Mouse (Mus musculus): ENCODE measurements around the gene Ano10.

Gene Ano10

DNA sequence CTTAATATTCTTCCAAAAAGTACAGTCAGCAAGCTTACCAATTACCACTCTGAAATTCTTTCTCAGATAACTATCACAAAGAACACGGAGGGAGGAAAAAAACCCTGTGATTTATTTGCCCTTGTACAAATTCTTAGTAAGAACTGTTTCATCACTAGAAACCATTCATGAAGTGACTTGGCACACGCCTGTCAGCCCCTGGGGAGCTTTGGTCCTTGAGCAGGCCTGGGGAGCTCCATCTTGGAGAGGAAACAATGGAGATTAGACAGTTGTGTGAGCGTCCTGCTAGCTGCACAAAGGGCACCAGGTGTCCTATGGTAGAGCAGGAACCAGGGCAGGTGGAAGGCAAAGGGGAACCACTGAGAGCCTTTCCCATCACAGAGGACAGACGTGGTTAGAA, 48.8 kb downstream of the Ano10 start:
- no peak for DNase-seq (ENCODE audit: low spot score)

DNA sequence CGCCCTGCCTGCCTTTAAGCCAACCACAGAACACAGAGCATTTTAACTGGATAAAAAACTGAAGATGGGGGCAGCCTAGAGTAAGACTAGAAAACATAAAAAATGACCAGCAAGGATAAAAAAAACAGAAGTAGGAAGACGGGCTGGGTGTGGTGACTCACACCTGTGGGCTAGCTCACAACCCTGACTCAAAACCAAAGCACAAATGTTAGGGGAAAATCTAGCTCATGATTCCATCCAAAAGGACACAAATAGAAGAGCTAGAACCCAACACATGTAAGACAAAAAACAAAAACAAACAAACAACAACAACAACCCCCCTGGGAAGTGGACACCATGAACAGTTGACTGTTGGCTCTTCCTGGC, 49.4 kb downstream of the Ano10 start:
- no peak for DNase-seq (ENCODE audit: low spot score)

DNA sequence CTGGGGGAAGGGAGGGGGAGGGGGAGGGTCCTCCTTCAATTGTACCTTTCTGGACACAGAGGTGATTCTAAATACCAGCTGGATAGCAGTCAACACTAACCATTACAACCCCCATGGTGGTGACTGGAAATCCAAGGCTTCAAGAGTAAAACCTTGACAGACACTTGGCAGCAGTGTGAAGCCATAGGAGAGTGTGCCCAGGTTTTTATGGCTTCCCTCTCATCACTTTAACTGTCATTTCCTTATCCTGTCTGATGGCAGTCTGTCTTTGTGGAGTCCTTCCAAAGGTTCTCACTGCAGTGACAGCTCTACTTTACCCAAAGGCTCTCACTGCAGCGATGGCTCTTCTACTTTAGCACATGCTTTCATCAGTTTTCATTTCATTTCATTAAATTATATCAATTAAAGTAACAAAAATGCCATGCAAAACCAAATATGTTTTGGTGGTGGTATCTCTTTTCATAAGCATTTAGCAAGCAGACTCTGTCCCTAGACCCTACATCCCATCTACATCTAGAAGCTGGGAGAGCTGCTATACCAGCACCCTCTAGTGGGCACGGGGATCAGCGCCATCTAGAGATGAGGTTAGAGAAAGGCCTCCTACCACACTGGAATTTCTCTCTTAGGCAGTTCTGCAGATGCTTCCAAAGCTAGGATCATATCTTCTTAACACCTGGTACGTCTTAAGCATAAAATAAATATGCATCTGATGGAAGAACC, 50.0 kb downstream of the Ano10 start:
- DNase-seq (ENCODE audit: low spot score): peak; percentile 55

DNA sequence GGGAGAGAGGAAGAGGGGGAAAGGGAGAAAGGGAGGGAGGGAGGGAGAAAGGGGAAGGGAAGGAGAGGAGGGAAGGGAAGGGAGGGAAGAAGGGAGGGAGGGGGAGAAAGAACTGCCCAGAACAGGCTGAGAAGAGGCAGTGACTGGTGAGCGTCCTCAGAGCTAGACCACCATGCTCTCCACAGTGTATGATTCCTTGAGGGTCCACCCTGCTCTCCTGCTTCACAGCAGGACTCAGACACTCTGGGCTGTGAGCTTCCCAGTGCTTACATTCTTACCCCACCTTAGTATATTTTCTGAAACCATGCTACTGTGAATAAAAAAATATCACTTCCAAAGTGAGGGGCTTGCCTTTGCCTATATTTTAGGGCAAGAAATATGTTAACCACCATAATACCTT, 50.9 kb downstream of the Ano10 start:
- no peak for DNase-seq (ENCODE audit: low spot score)

DNA sequence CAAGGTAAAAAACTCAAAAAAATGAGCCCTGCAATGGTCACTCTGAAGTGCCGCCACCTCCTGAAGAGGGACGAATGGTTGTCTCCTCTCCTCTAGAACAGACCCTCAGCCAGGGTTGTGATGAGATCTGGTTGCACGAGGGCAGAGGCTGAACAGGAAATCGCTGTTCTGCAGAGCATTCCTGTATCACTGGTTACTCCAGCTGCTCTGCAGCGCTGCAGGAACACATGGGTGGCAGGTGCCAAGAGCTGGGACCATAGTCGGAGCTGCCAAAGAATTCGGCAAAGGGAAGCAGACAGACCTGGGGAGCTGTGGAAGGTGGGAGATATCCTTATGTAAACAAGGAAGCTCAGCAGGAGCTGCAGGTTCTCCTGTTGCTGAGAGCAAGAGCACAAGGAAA, 51.4 kb downstream of the Ano10 start:
- no peak for DNase-seq (ENCODE audit: low spot score)

DNA sequence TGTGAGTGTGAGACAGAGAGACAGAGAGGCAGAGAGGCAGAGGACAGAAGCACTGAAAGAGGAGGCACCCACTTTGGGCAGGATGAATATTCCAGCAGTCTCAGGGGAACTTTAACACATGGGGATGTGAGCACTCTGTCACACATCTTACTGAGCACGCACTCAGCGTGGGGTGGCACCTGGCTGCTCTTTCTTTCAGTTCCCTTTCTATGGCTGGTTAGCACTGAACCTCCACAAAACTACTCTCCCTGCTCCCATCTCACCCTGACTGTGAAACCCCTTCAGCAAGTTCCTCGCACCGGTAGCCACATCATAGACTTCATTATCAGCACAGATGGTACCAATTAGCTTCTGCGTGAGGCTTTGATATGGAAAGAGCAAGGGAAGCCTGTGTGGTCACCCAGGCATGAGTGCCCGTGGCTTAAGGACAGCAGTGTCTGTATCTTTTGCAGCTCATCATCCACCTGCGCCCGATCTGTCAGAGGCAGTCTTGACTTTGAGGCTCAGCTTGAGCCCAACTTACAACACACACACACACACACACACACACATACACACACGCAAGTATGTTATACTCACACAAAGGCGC, 52.3 kb downstream of the Ano10 start:
- no peak for DNase-seq (ENCODE audit: low spot score)

DNA sequence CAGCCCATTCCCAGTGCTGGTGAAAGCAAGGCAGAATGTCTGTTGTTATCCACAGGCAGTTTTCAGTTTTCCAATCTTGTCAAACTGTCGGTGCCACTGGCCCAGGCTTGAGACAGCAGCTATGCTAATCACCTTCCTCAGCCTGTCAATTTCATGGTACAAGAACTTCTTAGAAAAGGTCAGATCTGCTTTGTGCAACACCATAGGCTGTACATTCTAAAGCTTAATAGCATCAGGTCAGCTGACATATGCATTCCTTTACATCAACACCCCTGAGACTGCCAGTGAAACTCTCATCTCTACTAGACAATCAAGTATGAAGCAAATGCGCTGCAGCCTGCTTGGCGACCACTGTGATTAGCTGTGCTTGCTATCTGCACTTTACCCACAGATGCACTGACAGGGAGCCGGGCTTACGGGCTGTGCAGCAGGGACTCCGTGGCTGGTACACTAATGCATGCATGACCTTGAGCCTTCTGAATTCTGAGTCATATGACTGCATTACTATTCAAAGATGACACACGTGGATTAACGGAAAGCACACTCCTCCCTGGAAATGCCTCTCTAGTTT, 53.5 kb downstream of the Ano10 start:
- no peak for DNase-seq (ENCODE audit: low spot score)

DNA sequence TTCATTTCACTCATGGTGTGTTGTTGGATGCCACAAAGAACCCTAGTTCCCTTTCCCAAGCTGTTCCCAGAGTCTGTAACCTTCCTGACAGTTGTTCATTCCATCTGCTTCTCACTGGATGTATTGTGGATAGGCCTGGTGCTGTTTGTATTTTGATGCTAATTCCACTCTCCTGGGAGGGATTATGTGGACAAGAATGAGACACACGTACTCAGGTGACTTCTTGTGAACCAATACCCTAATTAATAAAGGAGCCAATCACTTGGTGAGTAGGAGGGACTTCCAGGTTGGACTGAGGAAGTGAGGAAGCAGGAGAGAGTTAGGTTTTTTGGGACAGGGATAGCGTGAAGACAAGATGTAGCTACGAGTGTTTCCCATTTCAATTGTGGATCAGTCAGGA, 59.5 kb downstream of the Ano10 start:
- DNase-seq (ENCODE audit: low spot score): no peak

DNA sequence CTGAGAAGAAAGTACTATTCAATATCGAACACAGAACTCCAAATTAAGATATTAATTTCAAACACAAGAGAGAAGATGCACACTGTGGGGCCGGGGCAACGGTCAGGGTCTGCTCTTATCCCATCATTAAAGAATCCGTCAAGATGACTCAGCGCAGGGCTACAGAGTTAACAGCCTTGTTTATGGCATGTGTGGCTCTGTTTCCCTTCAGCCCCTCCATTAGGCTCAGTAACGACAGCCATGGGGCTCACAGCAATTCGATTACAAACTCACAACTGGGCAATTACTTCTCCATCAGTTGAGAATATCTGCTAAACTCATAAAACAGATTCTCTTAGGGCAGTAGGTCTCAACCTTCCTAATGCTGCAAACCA, 60.3 kb downstream of the Ano10 start:
- no peak for DNase-seq (ENCODE audit: low spot score)

DNA sequence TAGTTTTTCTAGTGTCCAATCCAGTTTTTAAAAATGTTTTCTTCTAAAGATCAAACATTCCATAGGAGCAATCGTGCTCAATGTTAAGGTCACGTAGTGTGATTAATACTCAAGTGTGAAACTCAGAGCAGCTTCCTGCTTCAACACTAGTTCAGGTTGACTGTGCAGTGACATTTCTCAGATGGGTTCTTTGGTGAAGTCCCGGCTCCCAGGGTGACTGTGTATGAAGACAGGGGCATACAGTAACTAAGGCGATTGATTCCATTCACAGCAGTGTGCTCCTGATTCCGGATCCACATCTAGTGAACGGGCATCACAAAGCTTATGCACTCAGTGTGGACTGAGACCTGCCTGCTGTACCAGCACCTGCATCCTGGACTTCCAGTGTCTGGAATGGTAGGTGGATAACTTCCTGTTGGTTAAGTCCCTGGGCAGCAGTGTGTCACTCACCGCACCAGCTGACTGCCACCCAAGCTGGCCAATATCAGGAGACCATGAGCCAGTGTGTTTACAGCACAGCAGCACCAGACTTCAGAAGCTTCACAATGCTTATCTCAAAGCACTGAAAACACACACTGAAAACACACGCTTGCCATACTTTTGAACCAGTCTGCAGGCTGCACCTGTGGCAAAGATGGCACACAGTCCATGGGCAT, 60.8 kb downstream of the Ano10 start:
- no peak for DNase-seq (ENCODE audit: low spot score)

DNA sequence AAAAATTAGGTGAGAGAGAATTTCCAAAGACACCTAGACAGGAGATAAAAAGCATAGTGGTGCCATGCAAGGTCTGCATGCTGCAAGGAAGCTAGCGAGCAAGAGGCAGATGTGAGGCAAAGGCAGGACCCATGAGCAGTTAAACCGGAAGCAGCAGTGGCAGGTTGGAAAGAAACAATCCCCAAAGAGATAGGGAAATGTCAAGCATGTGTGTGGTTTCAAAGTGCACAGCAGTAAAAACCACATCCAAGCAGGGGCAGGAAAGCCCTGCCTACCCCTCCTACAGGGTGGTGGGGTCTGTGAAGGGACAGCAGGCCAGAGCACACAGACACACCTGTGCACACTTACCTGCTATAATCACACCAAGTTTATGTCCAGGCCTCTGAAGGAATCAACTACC, 61.3 kb downstream of the Ano10 start:
- DNase-seq (ENCODE audit: low spot score): no peak

DNA sequence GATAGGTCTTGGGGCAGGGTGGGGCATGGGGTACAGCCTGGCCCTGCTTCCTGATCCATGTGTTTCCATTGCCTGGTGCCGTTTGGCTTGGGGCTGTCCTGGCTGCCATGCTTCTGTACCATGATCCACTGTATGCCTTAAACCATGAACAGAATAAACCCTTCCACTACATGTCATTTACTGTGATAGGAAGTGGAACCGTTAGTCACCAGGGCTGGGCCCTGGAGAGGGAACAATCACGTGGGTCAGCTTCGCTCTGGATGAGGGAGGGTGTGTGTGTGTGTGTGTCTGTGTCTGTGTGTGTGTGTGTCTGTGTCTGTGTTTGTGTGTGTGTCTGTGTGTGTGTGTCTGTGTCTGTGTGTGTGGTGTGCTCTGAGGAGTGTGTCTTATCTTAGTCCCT, 63.5 kb downstream of the Ano10 start:
- no peak for DNase-seq (ENCODE audit: low spot score)

DNA sequence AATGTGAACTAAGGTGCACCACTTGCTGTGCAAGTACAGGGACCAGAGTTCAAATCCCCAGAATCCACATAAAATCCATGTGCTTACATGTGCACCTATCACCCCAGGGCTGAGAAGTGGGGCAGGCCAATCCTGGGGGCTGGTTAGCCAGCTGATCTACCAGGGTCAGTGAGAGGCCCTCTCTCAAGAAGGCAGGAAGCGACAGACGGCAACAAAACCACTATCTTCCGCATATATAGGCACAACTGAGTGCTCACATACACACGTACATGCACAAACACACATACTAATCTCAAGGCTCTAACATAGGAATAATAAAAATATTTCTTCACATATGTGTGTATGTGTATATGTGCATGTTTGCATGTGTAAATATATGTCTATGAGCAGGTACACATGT, 67.8 kb downstream of the Ano10 start:
- no peak for DNase-seq (ENCODE audit: low spot score)

DNA sequence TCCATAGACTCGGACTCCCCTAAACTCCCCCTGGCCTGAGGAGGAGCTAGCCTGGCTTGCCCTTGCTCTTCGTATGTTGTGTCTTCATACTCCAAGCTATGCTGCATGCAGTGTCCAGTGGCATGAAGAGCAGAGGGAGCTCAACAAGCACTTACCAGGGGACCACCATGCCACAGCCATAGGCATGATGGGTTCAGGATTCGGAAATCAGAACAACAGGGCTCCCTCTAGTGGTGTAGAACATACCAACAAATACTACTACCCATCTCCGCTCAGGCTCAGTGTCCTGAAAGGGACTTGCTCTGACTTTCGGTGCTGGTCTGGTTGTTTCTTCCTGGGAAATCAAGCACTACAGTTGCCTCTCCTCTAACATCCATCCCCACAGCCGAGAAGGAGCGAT, 68.9 kb downstream of the Ano10 start:
- DNase-seq (ENCODE audit: low spot score): no peak

DNA sequence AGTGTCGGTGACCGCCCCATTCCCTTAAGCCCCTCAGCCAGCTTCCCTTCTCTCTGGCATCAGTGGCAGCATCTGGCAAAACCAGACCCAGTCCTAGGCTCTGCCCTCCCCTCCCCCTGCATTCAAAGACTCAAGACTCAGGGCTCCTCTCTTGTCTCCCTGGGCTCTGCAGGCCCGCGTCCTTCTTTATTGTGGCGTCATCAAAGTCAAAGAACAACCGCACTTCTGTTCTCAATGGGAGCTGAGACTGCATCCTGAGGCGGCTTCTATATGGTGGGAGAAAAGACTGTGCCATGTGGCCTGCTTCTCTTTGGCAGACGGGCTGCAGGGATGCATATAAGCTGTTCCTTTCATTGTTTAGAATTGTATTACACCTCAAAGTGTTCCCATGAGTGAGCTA, 71.2 kb downstream of the Ano10 start:
- DNase-seq (ENCODE audit: low spot score): no peak

DNA sequence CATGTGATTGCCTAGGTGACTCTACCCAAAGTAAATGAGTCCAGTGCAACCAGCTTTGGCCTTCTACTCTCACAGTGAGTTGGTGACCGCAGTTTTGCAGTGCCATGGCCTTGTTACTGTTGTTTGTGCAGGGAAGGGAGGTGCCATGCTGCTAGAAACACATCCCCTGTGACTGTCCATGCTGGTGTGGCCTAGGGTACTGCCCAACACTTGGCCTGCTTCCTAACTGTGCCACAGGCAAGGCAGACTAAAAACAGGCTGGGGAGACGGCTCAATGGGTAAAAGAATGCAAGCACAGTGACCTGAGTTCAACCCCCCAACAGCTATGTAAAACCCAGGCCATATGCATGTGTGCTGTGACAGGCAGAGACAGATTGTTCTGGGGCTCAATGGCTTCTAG, 74.3 kb downstream of the Ano10 start:
- DNase-seq (ENCODE audit: low spot score): no peak

DNA sequence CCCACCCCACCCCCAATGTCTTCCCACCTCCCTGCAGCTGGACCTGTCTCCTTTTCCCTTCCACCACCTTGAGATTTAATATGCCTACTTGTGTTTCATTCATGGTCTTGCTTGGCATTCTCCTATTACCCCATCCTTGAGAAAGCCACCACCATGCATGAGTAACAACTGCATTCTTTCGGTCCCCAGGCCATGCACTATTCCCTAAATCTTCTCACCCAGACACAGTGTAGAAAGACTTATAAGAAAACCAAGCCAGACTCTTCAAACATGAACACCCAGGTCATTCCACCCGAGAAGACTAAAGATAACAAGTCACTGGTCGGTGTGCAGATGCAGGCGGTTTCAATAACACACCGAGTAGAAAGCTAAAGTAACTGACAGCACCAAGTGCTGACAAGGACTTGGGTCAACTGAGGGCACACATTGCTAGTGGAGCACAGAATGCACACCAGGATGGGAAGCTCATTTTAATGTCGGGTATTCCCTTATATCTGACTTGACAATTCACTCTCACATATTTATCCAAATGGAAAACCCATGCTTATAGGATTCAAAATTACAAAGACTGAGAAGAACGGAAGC, 77.2 kb downstream of the Ano10 start:
- no peak for DNase-seq (ENCODE audit: low spot score)

DNA sequence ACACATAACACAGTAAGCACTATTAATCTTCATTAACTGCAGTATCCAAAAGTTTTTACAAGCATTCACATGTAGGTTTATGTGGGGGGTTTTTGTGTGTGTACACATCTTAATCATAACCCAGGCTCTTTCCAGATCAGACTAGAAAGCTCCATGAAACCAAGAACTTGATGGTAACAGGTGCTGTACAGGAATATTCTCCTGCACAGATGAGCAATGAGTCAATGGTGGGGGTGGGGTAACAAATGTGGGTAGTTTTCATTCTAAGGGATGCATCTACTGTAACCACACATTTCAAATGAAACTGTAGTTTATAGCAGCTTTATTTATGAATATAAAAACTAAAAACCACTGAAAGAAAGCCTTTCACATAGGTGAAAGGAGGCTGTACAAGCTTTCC, 79.1 kb downstream of the Ano10 start:
- DNase-seq (ENCODE audit: low spot score): no peak

DNA sequence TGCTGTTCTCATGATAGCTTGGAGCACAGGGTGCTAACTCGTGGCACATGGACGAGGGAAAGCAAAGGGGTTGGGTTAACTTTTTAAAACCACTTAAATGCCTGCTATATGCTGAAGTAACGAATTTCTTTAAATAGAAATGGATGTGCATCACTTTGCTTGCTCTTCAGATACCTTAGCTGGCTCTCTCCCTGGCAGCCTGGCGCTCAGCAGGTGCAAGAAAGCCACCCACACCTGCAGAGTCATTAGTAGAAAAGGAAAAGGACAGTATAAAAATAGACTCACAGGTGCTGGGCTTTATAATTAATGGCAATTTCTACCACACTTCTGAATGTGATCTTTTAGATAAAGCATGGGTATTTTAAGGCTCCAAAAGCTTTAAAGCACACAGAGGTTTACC, 85.9 kb downstream of the Ano10 start:
- no peak for DNase-seq (ENCODE audit: low spot score)

DNA sequence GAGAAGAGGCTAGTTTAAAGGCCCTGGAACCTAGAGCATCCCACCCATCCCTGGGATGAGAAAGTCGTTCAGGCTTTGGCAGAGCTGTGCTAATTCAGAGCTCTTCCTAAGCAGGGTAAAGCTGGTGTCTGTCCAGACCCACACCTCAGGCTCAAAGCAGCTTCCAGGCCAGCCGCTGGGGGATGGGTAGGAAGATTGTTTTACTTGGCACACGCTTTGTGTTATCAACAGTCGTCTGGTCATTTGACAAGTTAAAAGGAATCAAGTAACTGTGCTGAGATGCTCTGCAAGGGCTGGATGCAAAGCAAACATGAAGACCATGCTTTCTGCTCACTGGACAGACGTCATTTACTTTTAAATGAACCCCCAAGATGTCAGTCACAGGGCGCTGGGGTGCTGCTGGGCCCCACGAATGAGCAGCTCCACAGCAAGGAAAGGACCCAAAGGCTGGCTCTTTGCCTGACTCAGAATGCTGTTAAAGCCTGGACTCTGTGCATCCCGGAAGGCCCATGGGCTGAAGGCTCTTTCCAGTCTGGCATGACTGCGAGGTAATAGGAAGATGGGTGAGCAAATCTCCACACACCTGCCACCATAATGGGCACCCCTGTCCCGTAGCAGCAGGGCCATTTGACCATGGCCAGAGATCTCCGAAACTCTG, 88.6 kb downstream of the Ano10 start:
- DNase-seq (ENCODE audit: low spot score): peak; percentile 59

DNA sequence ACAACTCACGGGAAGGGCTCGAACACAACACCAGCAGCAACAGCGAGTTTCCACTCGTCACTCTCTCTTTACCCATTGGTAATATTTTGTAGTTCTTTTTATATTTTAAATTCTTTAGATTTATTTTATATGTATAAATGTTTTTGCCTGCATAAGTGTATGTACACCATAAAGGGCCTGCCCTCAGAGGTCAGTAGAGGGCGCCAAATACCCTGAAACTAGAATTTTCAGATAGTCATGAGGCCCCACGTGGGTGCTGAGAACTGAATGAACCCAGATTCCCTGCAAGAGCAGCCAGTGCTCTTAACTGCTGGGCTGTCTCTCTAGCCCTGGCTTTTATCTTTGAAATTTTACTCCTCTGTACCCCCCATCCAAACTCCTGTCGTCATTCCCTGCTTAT, 89.7 kb downstream of the Ano10 start:
- DNase-seq (ENCODE audit: low spot score): no peak

DNA sequence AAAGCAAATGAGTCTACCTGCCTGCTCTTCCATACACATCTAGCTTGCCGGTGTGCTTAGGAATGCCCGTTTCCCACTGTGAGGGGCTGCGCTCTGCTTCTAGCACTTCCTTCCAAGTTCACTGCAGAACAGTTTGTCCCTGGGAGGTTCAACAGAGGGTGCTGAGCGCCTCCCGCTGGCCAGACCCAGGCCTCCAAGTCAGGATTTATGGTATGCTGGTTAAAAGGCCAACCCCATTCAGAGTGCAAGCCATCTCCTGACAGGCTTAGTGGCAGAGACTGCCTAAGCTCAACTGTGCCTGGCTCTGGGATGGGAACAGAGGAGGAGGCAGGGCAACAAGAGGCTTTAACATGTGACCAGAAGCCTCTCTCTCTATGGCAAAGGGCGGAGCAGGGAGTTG, 95.0 kb downstream of the Ano10 start:
- peak; percentile 78 for DNase-seq (ENCODE audit: low spot score)

DNA sequence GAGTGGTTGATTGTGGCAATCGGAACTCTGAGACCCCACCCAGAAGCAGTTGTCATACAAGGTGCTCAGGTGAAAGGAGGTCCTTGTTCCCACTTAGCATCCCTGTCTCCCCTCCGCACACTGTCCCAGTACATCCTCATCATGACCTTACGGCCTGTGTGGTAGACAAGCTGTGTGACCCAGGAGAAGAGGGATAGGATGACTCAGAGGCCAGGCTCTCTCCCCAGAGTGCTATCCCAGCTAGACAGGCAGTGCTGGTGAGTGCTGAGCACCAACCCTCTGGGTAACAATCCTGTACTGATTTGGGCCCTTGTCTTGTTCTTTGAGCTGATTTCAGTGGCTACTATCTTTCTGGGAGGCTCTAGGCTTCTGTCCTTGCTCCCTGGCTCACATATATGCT, 95.6 kb downstream of the Ano10 start:
- DNase-seq (ENCODE audit: low spot score): no peak

All from ovary, postnatal 36 days (tissue).